ENCODE assay signal across 1 mouse cellular context in the genomic region with DNA sequence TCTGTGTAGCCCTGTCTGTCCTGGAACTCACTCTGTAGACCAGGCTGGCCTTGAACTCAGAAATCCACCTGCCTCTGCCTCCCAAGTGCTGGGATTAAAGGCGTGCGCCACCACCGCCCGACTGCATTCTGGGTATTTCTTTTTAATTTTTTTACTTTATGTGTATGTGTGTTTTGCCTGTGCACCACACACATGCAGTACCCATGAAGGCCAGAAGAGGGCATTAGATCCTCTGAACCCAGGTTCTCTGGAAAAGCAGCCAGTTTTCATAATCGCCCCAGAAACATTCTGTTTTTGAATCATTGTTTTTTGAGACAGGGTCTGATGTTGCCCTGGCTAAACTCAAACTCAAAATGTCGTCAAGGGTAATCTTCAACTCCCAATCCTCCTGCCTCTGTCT.
A peak's percentile ranks its signal among the peaks of the same experiment; 100 is the strongest.
TF ChIP-seq lines count a peak whose summit lies in the region.

No protein-coding gene starts in this region.

TF ChIP-seq in CH12.LX, 34 proteins besides CTCF, POLR2A, EP300 and RAD21:
- peak; percentile 69 for TF ChIP-seq ZNF384 (IDR thresholded peaks at IDR 0.05; ENCODE audit: low read depth, low read length)
- TF ChIP-seq TBP (conservative IDR thresholded peaks at IDR 0.05; ENCODE audit: low read depth, low read length) = no peak
- TF ChIP-seq BHLHE40 (IDR thresholded peaks at IDR 0.05; ENCODE audit: low read depth, low read length) = no peak
- TF ChIP-seq SMC3 (IDR thresholded peaks at IDR 0.05; ENCODE audit: low read depth, low read length) = peak; percentile 54
- TF ChIP-seq E2F4 (IDR thresholded peaks at IDR 0.05; ENCODE audit: insufficient replicate concordance, low read depth, low read length) = no peak
TF ChIP-seq in CH12.LX: peak in this region for 2.
